Mouse (Mus musculus) right cerebral cortex, postnatal 36 days (tissue): ENCODE measurements at regions not wholly inside any gene's neighbourhood (a gene's known extent, or its start where the extent isn't known, plus 50 kb on each side); places are given as distances from the start of the nearest gene placed in this dataset.
"Not testable (repeated sequence)": the region's sequence is repeated elsewhere in the genome, so short reads cannot be mapped to it uniquely, and the experiment has no call there.

Experiments
- DNase-seq, 2 experiments: peaks; one replicate each; pipeline ENCODE4 v3.0.0; 2022; ENCODE audit warnings: low spot score in 2 of 2, mixed read lengths in 1 of 2

GRCm38 (mm10) chr3:124156255-124156654, 164.4 kb upstream of the Tram1l1 start:
- DNase-seq: no peak

DNA sequence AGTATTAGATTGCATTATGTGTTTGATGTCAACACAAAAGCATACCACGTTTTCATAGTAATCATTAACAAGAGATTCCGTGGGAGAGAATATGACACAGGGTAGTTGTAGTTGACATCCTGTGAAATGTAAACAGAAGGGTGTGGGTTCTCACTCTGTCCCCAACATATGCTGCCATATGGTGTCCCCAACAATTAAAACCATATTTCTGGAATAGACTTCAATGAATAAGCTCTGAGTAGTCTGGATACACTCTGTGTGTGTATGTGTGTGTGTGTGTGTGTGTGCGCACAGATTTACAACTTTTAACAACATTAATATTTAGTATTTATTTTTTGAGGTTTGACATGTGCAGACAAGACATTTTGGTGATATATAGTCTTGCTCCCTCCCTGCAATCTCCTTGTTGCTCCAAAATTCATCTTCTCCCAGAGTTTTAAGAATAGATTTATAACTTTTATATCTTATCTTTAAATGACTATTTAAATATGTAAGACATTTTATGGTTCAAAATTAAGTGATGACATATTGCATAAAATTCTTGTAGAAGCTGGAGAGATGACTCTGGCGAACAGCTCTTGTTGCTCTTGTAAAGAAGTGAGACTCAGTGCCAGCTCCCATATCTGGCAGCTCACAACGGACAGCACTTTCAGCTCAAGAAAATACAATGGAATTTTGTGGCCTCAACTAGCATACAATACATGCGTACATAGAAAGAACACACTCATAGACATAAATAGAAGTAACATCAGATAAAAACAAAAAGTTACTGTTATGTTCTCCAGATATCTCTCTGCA, 162.6 kb upstream of the Tram1l1 start:
- DNase-seq: no peak

GRCm38 (mm10) chr3:124193331-124193730, 127.3 kb upstream of the Tram1l1 start:
- DNase-seq: not testable (repeated sequence)

DNA sequence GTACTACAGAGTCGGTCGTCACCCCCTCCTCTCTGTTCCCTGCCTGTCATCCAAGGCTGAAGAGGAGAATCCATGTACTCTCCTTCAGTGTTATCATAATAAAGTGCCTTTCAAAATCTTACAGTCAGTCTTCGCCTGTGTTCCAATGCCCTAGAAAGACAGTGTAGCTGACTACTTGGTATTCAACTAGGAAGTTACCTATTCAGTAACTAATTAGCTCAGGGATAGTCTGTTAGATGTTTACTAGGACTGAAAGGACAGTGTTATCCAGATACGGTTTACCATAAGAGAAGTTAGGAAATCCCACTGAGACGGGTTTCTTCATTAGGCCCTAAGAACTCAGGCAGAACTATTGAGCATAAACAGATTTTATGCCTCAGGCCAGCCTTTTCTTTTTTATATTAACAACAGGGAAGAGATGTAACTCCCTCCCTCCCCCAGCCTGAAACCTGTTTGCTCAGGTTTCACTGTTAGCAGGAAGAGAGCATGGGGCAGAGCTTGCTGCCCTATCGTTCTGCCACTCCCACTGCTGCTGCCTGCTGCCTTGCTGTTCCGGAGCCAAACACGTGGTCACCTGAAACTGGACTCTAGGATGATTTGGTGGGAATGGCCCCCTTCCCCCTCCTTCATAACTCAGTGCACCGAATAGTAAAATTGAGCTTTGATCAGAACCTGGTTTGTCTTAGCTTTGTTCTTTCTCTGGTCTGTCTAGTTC, 120.3 kb upstream of the Tram1l1 start:
- not testable (repeated sequence) for DNase-seq

DNA sequence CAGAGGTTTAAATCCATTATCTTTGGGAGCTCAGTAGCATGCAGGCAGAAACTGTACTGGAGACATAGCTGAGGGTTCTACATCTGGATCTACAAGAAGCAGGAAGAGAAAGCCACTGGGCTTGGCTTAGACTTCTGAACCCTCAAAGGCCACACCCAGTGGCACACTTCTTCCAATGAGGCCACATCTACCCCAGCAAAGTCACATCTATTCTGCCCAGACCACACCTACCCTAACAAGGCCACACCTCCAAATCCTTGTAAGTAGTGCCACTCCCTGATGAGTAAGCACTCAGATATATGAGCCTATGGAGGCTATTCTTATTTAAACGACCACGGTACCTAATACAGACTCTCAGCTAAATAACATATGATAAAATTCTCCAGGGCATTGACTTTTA, 103.5 kb upstream of the Tram1l1 start:
- DNase-seq: no peak

DNA sequence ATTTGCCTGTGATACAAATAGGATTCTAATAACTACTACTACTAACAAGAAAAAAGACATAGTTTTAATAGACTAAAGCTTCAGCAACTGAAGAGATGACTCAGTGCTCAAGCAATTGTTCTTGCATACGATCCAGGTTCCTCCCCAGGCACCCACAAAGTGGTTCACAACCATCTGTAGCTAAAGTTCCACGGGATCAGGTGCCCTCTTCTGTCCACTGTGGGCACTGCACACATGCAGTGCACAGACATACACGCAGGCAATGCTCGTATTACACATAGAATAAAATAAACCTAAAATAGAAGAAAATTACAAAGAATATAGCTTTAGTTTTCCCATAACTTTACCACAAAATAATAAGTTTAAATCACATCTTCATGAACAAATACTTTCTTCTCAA, 94.7 kb upstream of the Tram1l1 start:
- DNase-seq: no peak

- DNase-seq: no peak
Measured at GRCm38 (mm10) chr3:124227701-124228100, 93.0 kb upstream of the Tram1l1 start.

DNA sequence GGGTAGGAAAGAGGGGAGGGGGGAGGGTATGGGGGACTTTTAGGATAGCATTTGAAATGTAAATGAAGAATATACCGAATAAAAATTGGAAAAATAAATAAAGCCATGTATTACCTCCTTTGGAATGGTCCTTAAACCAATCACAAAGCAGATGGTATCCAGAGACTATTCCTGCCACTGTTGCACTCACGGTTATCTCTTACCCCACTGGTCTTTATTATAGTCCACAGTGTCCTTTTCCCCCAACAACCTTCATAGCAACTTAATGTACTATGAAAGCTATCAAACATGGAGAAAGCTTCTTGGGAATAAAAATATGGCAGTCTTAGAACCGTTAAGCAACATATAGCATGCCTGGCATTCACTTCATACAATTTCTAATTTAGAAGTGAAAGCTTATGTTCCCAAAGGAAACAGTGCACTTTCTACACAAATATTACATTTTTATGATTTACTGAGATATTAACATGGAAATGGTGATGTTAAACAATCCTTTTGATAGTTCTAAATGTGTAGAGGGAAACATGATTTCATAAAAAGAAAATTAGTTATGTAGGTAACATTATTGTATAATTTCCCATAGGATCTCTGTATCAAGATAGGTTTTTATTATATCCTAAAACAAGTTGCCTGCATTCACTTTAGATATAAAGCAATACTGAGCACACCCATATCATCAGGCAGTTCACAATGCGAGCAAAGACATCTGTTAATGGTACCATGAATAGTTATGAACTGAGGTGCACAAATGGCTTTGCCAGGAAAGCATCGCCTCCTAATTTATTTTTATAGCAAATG, 79.5 kb upstream of the Tram1l1 start:
- DNase-seq: no peak

- no peak for DNase-seq
Measured at GRCm38 (mm10) chr3:124241734-124242006, 79.0 kb upstream of the Tram1l1 start.

DNA sequence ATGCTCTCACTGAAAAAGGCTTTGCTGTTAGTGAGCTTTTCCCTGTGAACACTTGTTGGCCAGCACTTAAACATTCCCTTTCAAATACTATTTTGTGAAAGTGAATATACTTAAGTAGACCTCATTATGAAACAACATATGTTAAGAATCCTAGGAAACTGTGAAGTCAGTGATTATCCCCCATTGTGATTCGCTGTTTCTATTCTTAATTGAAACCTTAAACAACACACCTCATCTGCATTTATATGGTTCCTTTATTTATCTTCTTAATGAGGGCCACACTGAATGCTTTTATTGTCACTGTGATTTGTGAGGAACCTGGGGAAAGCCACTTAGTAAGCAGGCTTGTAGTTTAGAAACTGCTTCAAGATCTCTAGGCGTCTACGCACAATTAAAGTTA, 58.5 kb upstream of the Tram1l1 start:
- no peak for DNase-seq

DNA sequence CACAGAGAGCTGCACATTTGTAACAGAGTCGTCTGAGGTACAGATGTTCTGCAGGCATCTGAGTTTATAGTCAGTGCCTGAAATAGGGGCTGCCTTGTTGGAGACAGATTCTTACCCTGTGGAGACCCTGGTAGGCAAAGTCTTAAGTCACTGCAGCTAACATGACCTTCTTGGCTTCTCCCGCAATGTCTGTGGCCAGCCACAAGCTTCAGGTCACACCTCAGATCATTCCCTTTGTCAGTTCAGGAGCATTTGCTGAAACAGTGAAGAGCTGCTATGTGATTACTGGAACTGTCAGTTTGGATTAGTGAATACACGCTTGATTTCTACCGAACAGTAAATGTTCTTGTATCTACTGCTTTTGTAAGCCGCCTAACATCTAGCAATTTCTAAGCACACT, 53.8 kb upstream of the Tram1l1 start:
- DNase-seq: no peak

GRCm38 (mm10) chr3:124270506-124270905, 50.1 kb upstream of the Tram1l1 start:
- no peak for DNase-seq
